Mouse (Mus musculus) CD4-positive, CD25-positive, alpha-beta regulatory T cell, adult 2 months (primary cell): ENCODE data around the gene Fam209.

ENCODE experiments used
- DNase-seq: peaks from one replicate; pipeline ENCODE4 v3.0.0-alpha.2; 2012; ENCODE audit warnings: low read depth, low spot score

Gene Fam209

DNA sequence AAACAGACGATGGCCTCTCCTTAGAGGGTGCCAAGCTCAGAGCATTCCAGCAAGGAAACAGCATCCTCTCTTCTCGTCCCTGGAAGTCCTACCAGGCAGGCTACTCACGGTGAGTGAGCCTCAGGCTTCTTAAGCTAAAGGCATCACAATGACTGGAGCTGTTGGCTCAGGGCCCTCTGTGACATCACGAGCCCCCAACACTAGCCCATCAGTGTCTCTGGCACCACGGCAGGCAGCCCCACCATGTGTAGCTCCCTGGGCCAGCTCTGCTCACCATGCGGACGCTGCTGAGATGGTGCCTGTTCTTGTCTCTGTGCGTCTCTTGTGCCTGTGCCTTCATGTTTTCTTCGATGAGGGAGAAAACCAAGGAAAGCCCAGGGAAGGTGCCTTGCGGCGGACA is at the start of gene Fam209:
Fam209 (plus strand) TSS at position 203 of the 400 bp plus-strand sequence.
- DNase-seq = no peak

GRCm38 (mm10) chr2:172430609-172431008 is 41.7 kb upstream of the Fam209 start:
- DNase-seq = no peak

- peak; percentile 78 for DNase-seq
These were observed 38.6 kb upstream of the Fam209 start for GRCm38 (mm10) chr2:172433746-172434145.

DNA sequence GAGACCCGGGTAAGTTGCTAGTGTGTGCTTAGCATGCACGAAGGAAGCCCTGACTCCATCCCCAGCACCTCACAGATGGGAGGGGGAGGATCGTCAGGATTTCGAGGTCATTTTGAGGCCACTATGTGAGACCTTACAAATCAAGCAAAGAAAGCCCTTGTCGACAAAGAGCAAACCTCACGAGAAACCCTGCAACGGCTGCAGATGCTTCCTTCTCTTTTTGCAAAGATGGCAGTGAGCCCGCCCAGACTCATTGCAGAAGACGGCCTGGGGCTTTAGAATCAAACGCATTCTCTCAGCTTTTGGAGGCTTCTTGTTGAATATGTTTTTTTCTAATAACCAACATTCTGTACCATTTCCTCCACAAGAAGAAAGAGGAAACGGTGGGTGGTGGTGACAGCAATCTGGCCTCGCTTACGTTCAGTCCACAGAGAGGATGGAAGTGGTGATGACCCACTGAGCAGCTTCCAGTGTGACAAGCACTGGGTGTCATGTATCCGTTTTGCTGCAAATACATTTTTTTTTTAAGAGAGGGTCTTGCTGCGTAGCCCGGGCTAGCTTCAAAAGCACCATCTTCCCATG is 34.9 kb upstream of the Fam209 start:
- peak; percentile 55 for DNase-seq

DNA sequence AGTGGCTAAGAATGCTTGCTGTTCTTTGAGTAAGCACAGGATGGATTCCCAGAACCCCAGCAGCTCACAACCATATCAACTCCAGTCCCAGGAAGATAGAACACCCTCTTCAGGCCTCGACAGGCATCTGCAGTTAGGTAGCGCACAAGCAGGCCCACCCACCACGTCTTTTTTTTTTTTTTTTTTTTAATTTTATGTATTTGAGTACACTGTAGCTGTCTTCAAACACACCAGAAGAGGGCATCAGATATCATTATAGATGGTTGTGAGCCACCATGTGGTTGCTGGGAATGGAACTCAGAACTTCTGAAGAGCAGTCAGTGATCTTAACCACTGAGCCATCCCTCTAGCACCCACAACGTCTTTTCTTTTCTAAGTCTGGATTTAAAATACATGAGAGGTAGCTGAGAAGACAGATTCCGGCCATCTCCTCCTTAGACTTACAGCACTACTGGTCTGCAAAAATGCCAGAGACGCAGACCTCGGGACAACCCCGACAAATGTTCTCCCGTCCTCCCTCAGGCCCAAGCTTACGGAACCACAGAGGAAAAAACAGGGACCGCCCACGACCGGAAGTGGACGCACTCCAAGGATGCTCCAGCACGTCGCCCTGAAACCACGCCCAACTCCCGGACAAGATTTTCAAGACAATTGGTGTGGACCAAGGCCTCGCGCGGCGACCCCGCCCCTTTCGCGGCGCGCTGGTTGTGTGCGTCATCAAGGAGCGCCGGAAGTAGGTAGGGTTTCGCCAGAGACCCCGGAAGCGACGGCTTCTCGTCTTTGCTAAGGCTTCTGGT is 32.3 kb upstream of the Fam209 start, which contains the start of gene Rtf2:
Rtf2 (plus strand) TSS at position 714 of the 797 bp plus-strand sequence.
- DNase-seq = peak; percentile 99

- DNase-seq = no peak
These were observed 31.7 kb upstream of the Fam209 start for GRCm38 (mm10) chr2:172440640-172441005.

GRCm38 (mm10) chr2:172441176-172441575 is 31.1 kb upstream of the Fam209 start:
- peak; percentile 44 for DNase-seq

DNA sequence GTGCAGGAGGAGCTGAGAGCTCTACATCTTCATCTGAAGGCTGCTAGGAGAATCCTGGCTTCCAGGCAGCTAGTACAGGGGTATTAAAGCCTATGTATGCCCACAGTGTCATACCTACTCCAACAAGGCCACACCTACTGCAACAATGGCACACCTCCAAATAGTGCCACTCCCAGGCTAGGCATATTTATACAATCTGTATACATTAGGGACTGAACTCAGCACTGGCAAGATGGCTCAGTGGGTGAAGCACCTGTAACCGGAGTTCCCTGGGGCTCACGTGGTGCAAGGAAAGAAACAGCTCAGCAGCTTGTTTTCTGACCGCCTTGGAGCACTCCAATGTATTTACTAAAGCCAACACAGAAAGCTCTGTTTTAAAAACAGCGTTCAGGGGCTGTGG is 26.7 kb upstream of the Fam209 start:
- no peak for DNase-seq

DNA sequence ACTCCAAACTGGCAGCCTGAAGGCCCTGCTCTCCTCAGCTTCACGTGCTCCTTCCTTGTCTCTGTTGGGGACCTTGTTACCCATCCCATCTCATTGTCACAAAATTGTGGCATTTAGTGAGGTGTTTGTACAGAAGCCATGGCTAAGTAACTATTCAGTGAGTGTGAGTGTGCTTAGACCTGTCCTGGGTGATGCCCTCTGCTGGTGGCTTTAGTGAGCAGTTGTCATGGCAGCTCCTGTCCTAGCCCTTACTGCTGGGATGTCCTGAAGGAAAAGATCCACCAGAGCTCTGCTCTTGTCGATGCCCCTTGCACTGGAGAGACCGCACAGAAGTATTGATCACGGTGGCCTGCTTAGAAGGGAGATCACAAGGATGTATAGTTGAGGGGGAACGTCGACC is 25.0 kb upstream of the Fam209 start:
- DNase-seq = peak; percentile 70

DNA sequence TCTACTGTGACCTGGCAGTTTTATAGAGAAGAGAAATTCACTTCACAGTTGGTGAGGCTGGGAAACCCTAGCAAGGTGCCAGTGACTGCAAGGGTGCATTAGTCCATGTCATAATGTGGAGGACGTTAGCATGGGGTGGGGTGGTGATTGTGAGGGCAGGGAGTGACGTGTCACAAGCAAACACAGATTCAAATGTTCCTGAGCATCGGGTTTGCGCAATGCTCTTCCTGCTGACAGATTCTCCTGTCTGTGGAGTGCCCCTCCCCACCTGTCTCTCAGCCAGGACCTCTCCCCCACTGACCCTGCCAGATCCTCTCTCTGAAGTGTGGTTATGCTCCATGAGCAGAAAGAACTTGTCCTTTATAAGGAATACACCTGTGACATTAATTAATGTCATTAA is 24.0 kb upstream of the Fam209 start:
- no peak for DNase-seq

DNA sequence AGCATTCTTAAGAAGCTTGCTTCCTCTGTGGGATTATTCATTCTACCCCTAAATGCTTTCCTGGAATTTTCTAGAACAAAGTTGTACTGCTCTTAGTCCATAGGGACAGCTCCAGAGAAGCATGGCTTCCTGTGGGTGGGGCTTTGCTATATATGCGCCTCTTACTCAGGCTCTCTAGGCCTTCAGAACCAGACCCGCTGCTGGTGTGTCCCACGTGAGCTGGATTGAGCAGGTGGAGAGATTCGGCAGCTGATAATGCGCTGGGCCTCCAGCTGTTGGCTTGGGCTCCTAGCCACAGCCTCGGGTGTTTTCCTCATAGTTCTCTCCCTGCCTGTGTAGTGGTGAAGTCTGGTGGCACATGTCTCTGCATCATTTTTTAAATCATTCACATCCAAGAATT is 21.7 kb upstream of the Fam209 start:
- DNase-seq = no peak

DNA sequence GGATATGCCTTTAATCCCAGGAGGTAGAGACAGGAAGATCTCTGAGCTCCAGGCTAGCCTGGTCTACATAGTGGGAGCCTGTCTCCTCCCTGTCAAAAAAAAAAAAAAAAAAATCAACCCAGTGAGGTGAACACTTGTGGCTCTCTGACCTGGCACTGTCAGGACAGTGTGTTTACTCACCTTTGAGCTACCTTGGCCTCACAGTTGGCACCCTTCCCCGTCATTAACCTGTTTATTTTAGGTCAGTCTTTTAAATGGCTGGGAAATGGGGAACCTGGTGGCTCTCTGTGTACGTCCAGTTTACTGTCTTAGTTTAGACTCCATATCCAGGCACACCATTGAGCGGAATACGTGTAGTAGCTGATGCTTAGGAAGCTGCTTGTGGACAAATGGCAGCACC is 20.3 kb upstream of the Fam209 start:
- no peak for DNase-seq

GRCm38 (mm10) chr2:172452458-172452857 is 19.9 kb upstream of the Fam209 start:
- no peak for DNase-seq

GRCm38 (mm10) chr2:172458496-172458895 is 13.8 kb upstream of the Fam209 start, which contains the start of gene Gcnt7:
TSS of gene Gcnt7 (minus strand) at chr2:172458596.
- no peak for DNase-seq

GRCm38 (mm10) chr2:172460647-172461046 is 11.7 kb upstream of the Fam209 start:
- no peak for DNase-seq

DNA sequence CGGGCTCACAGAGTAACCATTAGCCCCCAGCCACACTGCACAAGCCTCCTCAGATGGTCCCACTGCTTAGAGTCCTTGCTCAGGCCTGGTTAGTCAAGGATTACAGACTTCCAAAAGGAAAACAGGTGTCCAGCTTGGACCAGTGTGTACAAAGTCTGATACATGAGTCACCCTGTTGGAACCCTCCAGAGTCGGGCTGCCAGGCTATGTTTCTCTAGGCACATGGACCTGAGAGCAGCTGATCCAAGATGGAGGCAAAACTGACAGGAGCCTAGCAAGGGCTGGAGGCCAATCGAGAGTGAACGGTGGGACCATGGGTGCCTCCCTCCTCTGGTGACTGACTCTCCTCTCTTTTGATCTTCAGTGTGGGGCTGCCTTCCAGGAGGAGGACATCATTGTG is 9.5 kb upstream of the Fam209 start:
- no peak for DNase-seq

- no peak for DNase-seq
These were observed 5.7 kb upstream of the Fam209 start for GRCm38 (mm10) chr2:172466427-172467132.

DNA sequence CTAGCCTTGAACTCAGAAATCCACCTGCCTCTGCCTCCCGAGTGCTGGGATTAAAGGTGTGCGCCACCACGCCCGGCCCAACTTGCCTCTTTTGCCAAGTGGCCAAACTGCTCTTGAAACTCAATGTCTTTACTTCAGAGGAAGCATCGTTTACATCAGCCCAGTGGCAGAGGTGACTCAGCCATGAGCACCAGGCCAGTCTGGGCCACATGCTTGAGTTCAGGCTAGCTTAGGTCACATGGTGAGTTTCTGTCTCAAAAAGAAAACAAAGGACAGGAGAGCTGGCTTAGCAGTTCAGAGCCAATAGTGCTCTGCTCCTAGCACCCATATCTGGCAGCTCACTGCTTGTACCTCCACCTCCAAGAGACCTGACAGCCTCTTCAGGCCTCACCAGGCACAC is 5.1 kb upstream of the Fam209 start:
- DNase-seq = no peak

GRCm38 (mm10) chr2:172468346-172468819 is 3.9 kb upstream of the Fam209 start:
- no peak for DNase-seq

GRCm38 (mm10) chr2:172473591-172473990 is 1.3 kb downstream of the Fam209 start:
- DNase-seq = no peak

- peak; percentile 66 for DNase-seq
These were observed 2.6 kb downstream of the Fam209 start for GRCm38 (mm10) chr2:172474970-172475369.

DNA sequence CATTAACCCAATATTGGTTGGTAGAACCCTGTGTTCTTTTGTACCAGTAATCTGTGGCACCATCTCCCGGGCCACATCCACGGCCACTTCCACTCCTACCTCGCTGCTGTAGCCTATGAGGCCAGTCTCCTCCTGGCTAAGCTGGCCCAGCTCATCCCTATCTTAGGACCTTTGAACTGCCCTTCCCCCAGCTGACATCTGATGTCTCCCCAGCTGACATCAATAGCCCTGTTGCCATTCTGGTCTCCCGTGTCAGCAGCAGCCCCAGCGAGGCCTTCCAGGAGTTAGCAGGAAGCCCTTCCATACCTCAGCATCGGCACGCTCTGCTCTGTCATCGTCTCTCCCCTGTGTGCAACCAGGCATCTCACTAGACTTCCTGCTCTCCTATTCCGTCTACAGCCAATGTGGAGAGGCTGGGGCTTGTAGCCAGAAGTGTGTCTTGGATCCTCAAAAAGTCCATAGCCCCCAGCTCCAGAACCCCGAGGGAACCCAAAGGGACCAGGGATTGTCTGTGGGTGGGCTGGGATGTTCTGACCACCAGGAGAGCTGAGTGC is 4.5 kb downstream of the Fam209 start:
- DNase-seq = peak; percentile 9
